Mouse (Mus musculus): ENCODE measurements around the gene Rplp0.

DNA sequence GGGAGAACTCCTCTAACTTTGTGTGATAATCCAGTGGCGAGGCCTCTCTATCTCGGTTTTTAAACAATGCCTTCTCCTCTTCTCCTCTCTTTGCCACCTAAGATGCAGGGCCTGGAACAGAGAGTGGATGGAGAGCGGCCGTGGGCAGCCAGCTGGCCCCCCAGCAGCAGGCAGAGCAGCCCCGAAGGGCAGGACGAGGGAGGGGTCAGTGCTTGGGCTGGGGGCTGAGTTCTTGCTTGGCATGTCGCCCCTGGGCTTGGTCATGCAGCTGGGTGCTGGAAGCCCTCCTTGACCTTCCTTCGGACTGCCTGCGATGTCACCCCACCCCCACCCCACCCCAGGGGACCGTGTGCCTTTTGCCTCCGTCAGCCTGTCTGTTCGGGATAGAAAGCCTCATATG, 7.9 kb upstream of the Rplp0 start:
- TF ChIP-seq CTCF (IDR thresholded peaks at IDR 0.05; ENCODE audit: extremely low read depth, insufficient read depth, low read length) = no peak
- TF ChIP-seq POLR2A (IDR thresholded peaks at IDR 0.05; ENCODE audit: extremely low read depth, insufficient read depth, low read length) = no peak
